ENCODE assay signal across 15 mouse cellular contexts in genomic region chr12:117938214-117938613, GRCm38 (mm10).
"Had no signal": no experiment of that assay in that cellular context is flagged by ENCODE, and none has a peak within 500 bp of the region (broad histone marks: within the 10 kb centered on the region; RNA-seq: fewer than 3 reads in every experiment).

No protein-coding gene starts in this region.

- H3K4me2 ChIP-seq: limb, embryonic 12.5 days; liver, embryonic 13.5 days; lung, embryonic 15.5 days; midbrain, embryonic 11.5 days had no signal

- H3K9ac ChIP-seq: limb, embryonic 12.5 days; liver, embryonic 13.5 days; liver, postnatal 0 days; lung, embryonic 15.5 days had no signal

- H3K9me3 ChIP-seq: limb, embryonic 12.5 days; liver, embryonic 13.5 days; lung, embryonic 15.5 days had no signal

- H3K27ac ChIP-seq: hindbrain, postnatal 0 days; limb, embryonic 12.5 days; liver, embryonic 13.5 days; lung, embryonic 15.5 days; macrophage had no signal

- H3K36me3 ChIP-seq: limb, embryonic 12.5 days; liver, embryonic 13.5 days; lung, embryonic 15.5 days had no signal

- DNase-seq: layer of hippocampus, postnatal 36 days; liver; liver, embryonic 13.5 days; liver, postnatal 0 days; lung, postnatal 14 days; right cerebral cortex, adult 18-20 months; right cerebral cortex, postnatal 25 days; thymus, postnatal 36 days had no signal

- ATAC-seq: hindbrain, postnatal 0 days; liver, postnatal 0 days; midbrain, embryonic 16.5 days had no signal

- H3K27me3 ChIP-seq: limb, embryonic 12.5 days; liver, embryonic 13.5 days; lung, embryonic 15.5 days; megakaryocyte, embryonic 14.5 days had no signal

- H3K4me3 ChIP-seq: limb, embryonic 12.5 days; liver, embryonic 13.5 days; lung, embryonic 15.5 days; megakaryocyte, embryonic 14.5 days had no signal

- H3K4me1 ChIP-seq: limb, embryonic 12.5 days; liver, embryonic 13.5 days; lung, embryonic 15.5 days had no signal
